Mouse (Mus musculus): Measurements from ENCODE around the gene Rbms3. TPM values are rescaled to one million over a fixed set of nuclear protein-coding genes. Genes with fewer than 3 reads are reported as not detected.
A peak's percentile ranks its signal among the peaks of the same experiment; 100 is the strongest.

The Rbms3 gene
- total and polyA plus RNA-seq, 3 experiments, result 11.1 to 25.7 (median 24.9) TPM

DNA sequence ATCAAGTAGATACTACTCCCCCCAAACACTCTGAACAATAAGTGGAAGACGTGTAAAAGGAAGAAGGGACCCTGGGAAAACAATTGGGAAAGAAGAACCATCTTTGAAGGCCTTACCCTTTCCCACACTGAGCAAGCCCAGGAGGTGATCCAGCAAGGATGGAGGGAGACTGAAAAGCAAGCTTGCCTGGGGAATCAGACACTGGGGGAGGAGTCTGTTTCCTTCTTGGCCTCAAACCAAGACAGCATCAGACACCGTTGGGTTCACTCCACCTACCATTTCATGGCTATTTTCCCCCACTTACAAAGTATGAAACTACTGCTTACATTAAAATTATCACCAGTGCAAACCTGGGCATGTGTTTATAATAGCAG, 587.7 kb downstream of the Rbms3 start:
- DNase-seq, result no peak

DNA sequence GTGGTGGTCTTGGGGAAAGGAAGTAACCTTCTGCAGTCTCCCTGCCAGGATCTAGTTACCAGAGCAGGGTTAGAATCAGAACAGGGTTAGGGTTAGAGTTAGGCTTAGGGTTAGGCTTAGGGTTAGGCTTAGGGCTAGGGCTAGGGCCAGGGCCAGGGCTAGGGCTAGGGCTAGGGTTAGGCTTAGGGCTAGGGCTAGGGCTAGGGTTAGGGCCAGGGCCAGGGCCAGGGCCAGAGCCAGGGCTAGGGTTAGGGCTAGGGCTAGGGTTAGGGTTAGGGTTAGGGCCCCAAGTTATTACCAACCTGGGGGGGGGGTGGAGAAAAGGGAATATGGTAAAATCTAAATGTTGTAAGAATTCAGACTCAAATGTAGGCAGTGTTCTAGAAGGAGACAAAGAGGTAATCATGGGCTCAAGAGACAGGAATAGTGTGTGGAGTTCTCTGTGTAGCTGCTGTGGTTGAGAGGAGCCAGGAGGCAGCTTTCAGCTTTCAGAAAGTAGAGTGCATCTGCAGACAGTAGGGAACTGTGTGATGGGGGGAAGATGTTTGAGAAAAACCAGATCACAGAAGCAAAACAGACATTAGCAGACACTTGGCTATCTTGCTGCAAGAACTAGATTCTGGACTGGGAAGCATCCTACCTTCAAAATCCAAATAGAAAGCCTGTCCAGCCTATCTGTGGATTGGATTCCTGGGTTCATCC, 588.3 kb downstream of the Rbms3 start:
- no peak for DNase-seq

DNA sequence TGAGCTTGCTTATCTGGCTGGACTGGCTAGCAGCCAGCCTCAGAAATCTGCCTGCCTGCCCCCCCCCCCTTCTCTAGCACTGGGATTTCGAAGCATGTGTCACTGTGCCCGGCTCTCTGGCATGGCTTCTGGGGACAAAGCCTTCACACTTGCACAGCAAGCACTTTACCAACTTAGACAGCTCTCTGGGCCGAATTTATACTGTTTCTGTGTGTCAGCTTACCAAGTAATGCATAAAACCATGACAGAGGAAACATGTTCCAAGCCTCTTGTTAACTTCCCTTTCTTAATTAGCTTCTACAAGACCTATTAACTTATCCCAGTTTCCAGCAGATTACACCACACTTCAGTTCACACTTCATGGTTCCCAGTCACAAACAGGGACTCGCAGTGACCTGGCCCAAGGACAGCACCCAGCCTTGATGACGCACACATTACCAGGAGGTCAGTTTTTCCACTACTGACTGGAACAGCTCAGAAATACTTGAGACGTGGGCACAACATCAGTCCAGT, 589.7 kb downstream of the Rbms3 start:
- DNase-seq, result peak; percentile 89

DNA sequence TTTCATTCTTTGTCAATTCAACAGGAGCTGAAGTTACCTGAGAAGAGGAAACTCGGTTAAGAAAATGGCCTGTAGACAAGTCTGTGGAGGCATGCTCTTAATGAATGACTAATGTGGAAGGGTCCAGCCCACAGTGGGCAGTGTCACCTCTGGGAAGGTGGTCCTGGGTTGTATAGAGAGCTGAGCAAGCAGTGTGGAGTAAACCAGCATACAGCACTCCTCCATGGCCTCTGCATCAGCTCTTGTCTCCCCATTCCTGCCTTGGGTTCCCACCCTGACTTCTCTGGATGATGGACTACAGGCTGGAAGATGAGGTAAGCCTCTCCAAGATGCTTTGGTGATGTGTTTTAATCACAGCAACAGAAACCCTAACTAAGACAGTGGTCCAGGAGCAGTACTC, 597.0 kb downstream of the Rbms3 start:
- no peak for DNase-seq

DNA sequence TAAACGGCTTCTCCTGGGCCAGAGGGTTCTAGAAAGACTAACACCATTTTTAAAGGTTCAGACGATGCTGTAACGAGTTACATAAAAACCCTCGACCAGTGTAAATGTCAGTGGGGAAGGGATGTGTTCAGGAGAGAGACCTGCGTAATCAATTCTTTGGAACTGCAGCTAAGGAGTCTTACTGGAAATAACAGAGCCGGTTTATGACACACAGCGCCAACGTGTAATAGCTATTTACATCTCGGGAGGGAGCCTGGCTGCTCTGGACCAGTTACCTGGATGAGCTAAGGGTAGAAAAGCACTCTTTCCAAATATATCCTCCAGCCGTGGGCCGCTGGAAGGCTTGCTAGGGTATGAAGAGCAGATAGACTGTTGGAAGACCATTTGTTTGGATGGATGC, 598.5 kb downstream of the Rbms3 start:
- no peak for DNase-seq

DNA sequence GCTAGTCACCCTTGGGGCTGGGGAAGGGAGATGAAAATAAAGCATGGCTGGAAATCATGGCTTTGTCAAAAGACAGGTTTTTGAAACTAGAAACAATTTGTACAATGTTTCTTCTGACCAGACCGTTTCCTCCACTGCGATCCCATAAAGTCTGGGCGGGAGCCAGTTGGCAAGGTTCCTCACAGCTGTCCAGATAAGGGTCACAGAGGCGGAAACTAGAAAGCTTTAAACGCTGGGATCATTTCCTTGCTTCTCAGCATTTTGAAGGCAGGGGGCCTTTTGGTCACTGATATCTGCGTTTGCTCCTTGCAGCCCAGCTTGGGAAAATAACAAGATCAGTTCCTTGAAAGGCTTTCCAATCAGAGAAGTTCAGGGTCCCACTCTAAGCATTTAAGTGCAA, 598.9 kb downstream of the Rbms3 start:
- peak; percentile 92 for DNase-seq

- DNase-seq, result no peak
These were observed 599.8 kb downstream of the Rbms3 start for GRCm38 (mm10) chr9:117029953-117030352.

GRCm38 (mm10) chr9:117028586-117028985, 601.1 kb downstream of the Rbms3 start:
- DNase-seq, result no peak

DNA sequence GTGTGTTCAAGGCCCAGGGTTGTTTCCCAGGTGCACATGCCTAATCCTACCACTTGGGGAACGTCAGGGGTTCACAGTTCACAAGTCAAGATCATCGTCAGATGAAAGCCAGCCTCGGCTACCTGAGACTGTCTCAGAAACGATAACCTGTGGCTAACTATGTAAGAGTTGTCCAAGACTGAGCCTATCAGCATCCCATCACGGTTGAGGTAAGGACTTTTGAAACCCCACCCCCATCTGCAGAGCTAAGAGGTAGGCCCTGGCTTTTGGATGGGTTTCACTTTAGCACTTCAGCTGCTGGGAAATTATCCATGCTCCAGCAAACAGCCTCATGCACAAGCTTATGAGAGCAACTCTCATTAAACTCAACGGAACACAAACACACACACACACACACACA, 607.6 kb downstream of the Rbms3 start:
- DNase-seq, result no peak

- no peak for DNase-seq
These were observed 608.2 kb downstream of the Rbms3 start for GRCm38 (mm10) chr9:117021506-117021905.

DNA sequence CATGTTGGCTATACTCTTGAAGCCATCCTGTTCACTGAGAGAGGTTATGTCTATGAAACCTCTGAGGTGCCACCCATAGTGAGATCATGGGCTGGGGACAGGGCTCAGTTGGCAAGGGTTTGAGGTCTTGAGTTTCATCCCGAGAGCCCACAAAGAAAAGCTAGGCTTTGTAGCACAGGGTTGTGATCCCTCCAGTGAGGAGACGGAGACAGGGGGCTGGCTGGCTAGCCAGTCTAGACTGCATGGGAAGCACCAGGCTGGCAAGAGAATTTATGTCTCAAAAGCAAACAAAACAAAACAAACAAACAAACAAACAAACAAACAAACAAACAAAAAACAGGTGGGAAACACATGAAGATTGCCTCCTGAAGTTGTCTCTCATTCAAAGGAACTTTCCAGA, 609.5 kb downstream of the Rbms3 start:
- no peak for DNase-seq

DNA sequence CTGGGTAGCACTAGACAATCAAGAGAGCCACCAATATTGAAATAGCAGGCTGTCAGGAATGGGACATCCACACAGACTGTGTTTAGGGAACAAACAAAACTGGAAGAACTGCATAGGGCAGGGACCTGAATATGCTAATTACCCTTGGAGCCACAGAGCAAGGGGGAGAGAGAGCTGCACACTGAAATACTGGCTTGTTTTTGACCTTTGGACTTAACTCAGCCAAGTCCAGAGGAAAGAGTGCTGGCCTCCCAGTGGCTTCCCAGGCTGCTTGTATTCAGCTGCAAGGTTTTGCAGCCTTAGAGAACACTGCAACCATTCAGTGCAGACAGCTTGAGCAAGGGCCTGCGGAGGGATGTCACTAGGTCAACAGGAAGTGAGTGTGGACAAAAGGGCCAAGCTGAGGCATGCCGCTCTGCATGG, 611.0 kb downstream of the Rbms3 start:
- DNase-seq, result peak; percentile 24

- no peak for DNase-seq
These were observed 611.4 kb downstream of the Rbms3 start for GRCm38 (mm10) chr9:117018301-117018700.

DNA sequence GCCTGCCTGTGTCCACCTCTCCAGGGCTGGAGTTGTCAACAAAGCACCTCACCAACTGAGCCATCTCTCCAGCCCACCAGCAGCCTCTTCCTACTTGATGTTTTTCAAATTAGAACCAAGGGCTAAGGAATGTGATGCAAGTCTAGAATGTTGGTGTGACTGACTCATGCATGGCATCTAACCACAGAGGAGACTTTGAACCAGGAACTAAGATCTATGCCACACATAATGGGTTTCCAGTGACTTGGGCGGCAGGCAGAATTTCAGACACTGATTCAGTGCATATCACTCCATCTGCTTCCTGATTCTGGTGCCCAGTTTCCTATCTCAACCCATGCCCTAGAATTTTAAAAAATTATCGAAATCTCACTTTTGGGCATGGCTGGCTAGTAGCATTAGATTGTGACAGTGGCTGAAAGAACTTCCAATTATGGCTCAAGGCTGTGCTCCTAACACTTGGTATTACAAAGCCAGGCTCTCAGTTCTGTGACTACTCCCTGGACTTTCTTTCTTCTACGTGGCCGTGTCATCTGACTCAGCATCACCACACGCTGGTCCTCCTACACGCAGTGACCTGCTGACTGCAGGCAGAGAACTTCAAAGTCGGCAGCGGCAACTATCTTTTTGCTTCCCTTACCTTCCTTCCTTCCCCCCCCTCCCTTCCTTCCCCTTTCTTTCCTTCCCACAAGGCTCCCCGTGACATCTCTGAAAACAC, 613.0 kb downstream of the Rbms3 start:
- no peak for DNase-seq

DNA sequence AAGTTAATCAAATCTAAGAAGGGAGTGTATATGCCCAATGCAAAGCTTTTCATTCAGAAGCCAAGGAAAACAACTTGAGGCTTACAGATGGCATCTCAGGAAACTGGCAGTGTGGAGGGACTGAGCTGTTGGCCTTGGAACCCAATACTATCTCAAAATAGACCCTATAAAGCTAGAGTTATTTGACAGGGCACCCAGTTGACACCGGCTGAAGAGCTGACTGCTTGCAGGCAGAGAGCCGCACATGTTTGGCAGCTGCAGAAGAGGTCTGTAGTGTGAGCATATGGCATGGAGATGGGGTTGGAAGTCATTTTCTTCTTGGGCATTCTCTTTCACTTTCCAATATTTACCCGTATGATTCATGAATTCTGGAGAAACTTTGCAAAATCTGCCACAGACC, 616.3 kb downstream of the Rbms3 start:
- no peak for DNase-seq

DNA sequence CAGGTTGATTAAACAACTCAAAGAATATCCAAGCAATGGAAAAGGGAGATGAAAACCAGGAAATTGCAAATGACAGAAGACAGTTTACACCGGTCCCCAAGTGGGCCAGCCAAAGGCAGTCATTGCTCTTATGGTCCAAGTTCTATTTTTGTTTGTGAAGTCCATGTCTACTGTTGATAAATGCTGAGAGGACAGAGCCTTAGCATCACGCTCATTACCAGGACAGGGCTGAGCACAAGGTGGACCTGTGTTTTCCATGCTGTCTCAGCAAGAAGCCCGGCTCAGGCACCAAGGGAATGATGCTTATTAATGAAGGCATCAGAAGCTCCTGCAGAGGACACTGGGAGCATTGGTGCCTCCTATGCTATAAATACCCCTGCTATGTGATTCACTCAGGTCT, 618.9 kb downstream of the Rbms3 start:
- no peak for DNase-seq

DNA sequence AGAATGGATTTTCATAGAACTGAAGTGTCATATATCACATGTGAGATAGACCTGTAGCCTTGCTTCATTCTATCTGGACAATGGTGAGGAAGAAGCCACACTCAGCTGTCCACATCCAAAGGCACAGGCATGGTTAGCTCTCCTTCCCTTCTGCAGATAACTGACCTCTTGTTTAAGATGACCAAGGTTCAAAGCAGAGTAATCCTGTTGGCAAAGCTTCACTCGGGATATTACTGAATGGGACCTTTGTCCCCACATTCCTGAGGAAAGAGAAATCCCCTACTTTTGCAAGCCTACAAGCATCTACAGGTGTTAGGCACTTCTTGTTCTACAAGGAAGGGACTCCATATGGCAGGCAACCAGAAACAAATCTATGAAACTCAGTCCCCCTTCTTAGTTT, 621.5 kb downstream of the Rbms3 start:
- DNase-seq, result no peak

- no peak for DNase-seq
These were observed 627.6 kb downstream of the Rbms3 start for GRCm38 (mm10) chr9:117002083-117002482.

DNA sequence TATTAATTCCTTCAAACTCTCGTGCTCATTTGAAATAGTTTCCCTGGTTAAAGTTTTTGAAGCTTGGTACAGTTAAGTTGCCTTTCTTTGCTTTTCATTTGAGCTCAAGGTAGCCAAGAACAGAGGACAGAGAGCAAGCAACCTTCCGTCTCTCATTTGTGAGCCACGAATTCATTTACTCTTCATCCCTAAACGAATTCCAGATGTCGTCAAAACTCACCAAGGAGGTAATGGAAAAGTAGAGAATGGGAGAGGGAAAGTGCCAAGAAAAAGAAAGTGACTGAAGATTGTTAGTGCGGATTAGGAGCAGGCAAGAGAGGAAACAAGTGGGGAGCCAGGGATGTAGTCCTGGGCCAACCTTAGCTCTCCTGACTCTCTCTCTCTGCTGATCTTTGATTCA, 630.5 kb downstream of the Rbms3 start:
- no peak for DNase-seq

DNA sequence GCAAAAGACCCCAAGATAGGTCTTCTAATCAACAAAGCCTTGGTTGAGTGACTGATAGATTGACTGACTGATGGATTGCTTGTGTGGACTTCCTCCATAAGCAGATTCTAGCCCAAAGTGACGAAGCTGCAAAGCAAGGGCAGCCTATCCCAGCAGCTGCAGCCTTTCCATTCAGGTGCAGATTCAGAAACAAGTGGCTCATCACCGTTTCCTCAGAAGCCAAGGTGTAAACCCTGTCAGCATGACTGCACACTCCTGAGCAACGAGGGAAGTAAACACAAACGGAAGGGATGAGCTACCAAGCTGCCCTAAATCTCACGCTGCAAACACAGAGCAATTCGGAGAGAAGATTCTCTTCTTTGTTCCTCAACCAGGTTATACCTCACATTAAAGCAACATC, 639.4 kb downstream of the Rbms3 start:
- DNase-seq, result no peak

DNA sequence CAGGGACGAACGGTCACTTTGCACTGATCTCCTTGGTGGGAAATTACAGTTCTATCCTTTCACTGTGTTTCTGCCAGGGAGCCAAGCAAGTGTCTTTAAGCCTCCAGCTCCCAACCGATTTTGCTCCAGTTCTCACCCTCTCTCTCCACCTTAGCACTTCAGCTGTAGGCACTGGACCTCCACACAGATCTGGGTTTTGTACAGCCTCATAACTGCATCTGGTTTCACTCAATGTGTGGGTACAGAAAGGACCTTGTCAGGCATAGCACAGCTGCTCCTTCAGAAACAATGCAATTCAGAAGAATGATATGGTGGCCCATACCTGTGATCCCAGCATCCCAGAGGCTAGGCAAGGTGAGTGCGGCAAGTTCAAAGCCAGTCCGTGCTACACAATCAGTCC, 648.9 kb downstream of the Rbms3 start:
- no peak for DNase-seq

- DNase-seq, result no peak
These were observed 652.3 kb downstream of the Rbms3 start for GRCm38 (mm10) chr9:116977428-116977827.

- DNase-seq, result no peak
These were observed 652.9 kb downstream of the Rbms3 start for GRCm38 (mm10) chr9:116976575-116977408.
